Mouse (Mus musculus) lung, embryonic 16.5 days (tissue): ENCODE data around the gene Slc22a5. TPM values are rescaled to one million over a fixed set of nuclear protein-coding genes. Genes with fewer than 3 reads are reported as not detected.

Source experiments
- ATAC-seq: fragments of 200-750 bp; cut with Nextera tagmentation; 2 replicates; pipeline ENCODE4 v1.8.0; 2017; ENCODE audit warnings: low read depth, mild to moderate bottlenecking, moderate library complexity
- H3K27ac ChIP-seq: fragments of 300-500 bp; sonication (generic); 2 replicates; pipeline ENCODE4 v1.5.1; 2014; ENCODE audit warnings: mild to moderate bottlenecking, control low read depth, low read length
- H3K27me3 ChIP-seq: fragments of 300-500 bp; sonication (generic); 2 replicates; pipeline ENCODE4 v1.6.1; 2014; ENCODE audit warnings: low read depth, low read length, mixed read lengths; ENCODE audit not compliant: control insufficient read depth, insufficient read depth
- H3K36me3 ChIP-seq: fragments of 300-500 bp; sonication (generic); 2 replicates; pipeline ENCODE4 v1.6.1; 2014; ENCODE audit warnings: low read length; ENCODE audit not compliant: control insufficient read depth, insufficient read depth
- H3K4me1 ChIP-seq: fragments of 300-500 bp; sonication (generic); replicated peaks from 2 replicates; pipeline ENCODE4 v1.6.1; 2014; ENCODE audit warnings: low read length, mixed read lengths; ENCODE audit not compliant: control insufficient read depth, insufficient read depth
- H3K4me2 ChIP-seq: fragments of 300-500 bp; sonication (generic); 2 replicates; pipeline ENCODE4 v1.6.1; 2014; ENCODE audit warnings: low read depth, low read length, control low read depth
- H3K4me3 ChIP-seq: fragments of 300-500 bp; sonication (generic); 2 replicates; pipeline ENCODE4 v1.5.1; 2014; ENCODE audit warnings: mild to moderate bottlenecking, low read length, control low read depth
- H3K9ac ChIP-seq: fragments of 300-500 bp; sonication (generic); 2 replicates; pipeline ENCODE4 v1.6.1; 2014; ENCODE audit warnings: low read length, control low read depth
- H3K9me3 ChIP-seq: fragments of 300-500 bp; sonication (generic); 2 replicates; pipeline ENCODE4 v1.6.1; 2016; ENCODE audit warnings: low read length; ENCODE audit not compliant: control insufficient read depth
- WGBS: fragments of 180-500 bp; shearing (Covaris S2); extraction: QIAGEN DNeasy Blood & Tissue Kit; methylation state at CpG from one replicate; pipeline ENCODE4 v1.1.7; 2014; 5-methylcytosine and 5-hydroxymethylcytosine counted together
- polyA plus RNA-seq: library from polyadenylated mRNA; unstranded; fragments of >200 nt; fragmentation: Nextera tagmentation; extraction: Ambion mirVana; gene quantifications from 2 replicates; pipeline ENCODE4 v1.2.1, GENCODE M21; 2015

The Slc22a5 gene
- polyA plus RNA-seq, 1 experiment from 2014 or later, result 9.1 TPM

GRCm38 (mm10) chr11:53835379-53836010, 56.0 kb downstream of the Slc22a5 start:
- Histone ChIP-seq H3K9ac (no peak overlapping the region), H3K27ac (no peak overlapping the region), H3K27me3 (no peaks in the 10 kb centered on the region), H3K36me3 (no peaks in the 10 kb centered on the region), H3K4me3 (no peak overlapping the region), H3K9me3 (no peaks in the 10 kb centered on the region), H3K4me1 (peaks cover 4% of the 10 kb centered on the region; the same call in 1 of the 2 replicates), H3K4me2 (no peak overlapping the region)
- WGBS, result 67% methylated on average over 4 of the region's 4 CpGs
- ATAC-seq, result no peak

DNA sequence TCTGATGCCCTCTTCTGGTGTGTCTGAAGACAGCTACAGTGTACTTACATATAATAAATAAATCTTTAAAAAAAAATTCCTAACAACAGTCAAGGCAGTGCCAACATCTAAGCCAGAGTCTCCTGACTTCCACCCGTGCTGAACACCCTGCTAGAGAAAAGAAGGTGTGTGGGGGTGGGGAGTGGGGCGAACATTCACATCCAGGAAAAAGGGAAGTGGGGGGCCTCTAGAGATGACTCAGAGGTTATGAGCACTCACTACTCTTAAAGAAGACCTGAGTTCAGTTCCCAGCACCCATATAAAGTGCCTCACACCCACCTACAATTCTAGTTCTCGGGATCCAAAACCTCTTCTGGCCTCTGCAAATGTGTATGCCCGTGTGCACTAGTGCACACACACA, 66.1 kb downstream of the Slc22a5 start:
- Histone ChIP-seq H3K36me3 (no peaks in the 10 kb centered on the region), H3K27me3 (no peaks in the 10 kb centered on the region), H3K4me2 (no peak overlapping the region), H3K9me3 (no peaks in the 10 kb centered on the region), H3K4me1 (no peaks in the 10 kb centered on the region), H3K27ac (no peak overlapping the region), H3K9ac (no peak overlapping the region), H3K4me3 (no peak overlapping the region)
- ATAC-seq, result no peak
- WGBS, result 68% methylated on average over 4 of the region's 4 CpGs

GRCm38 (mm10) chr11:53821945-53822338, 69.5 kb downstream of the Slc22a5 start:
- Histone ChIP-seq H3K4me1 (no peaks in the 10 kb centered on the region), H3K9ac (no peak overlapping the region), H3K4me3 (no peak overlapping the region), H3K36me3 (no peaks in the 10 kb centered on the region), H3K27me3 (no peaks in the 10 kb centered on the region), H3K4me2 (no peak overlapping the region), H3K9me3 (no peaks in the 10 kb centered on the region), H3K27ac (no peak overlapping the region)
- 86% methylated on average over 3 of the region's 3 CpGs for WGBS
- ATAC-seq, result no peak

GRCm38 (mm10) chr11:53821230-53821944, 70.1 kb downstream of the Slc22a5 start:
- H3K4me2 ChIP-seq, result no peak overlapping the region
- H3K27me3 ChIP-seq, result no peaks in the 10 kb centered on the region
- H3K27ac ChIP-seq, result no peak overlapping the region
- no peak overlapping the region for H3K9ac ChIP-seq
- no peak for ATAC-seq
- no peak overlapping the region for H3K4me3 ChIP-seq
- no peaks in the 10 kb centered on the region for H3K4me1 ChIP-seq
- WGBS, result 78% methylated on average over 11 of the region's 11 CpGs
- no peaks in the 10 kb centered on the region for H3K36me3 ChIP-seq
- H3K9me3 ChIP-seq, result no peaks in the 10 kb centered on the region

DNA sequence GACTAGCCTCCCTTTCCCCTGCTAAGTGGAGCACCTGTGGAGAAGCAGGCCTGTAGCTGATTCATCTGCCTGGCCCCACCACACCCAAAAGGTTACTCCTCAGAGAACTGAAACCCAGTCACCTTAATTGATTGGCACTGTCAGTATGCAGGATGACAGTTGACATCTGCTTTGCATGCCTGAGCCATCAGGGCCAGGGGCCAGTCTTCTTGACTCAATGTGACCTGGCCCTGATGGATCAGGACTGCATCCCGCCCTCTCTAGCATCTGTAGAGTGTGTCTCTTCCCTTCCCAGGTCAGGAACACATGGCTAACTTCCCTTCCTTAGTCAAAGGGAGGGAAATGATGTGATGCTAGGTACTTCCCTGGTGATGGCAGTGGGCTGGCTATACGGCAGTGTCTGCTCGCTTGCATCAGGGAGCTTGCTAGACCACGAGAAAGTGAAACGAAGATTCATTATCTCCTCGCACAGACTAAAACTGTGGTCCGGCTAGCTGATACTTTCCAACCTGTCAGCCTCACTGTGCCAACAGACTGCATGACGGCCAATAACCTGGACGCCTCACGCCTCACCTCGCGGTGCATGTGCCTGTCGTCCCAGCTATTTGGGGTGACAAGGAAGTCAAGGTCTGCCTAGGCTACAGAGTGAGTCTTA, 70.8 kb downstream of the Slc22a5 start:
- no peak overlapping the region for H3K4me2 ChIP-seq
- no peak overlapping the region for H3K27ac ChIP-seq
- no peaks in the 10 kb centered on the region for H3K4me1 ChIP-seq
- no peak overlapping the region for H3K4me3 ChIP-seq
- no peaks in the 10 kb centered on the region for H3K36me3 ChIP-seq
- H3K27me3 ChIP-seq, result no peaks in the 10 kb centered on the region
- ATAC-seq, result no peak
- 76% methylated on average over 13 of the region's 13 CpGs for WGBS
- H3K9ac ChIP-seq, result no peak overlapping the region
- no peaks in the 10 kb centered on the region for H3K9me3 ChIP-seq

DNA sequence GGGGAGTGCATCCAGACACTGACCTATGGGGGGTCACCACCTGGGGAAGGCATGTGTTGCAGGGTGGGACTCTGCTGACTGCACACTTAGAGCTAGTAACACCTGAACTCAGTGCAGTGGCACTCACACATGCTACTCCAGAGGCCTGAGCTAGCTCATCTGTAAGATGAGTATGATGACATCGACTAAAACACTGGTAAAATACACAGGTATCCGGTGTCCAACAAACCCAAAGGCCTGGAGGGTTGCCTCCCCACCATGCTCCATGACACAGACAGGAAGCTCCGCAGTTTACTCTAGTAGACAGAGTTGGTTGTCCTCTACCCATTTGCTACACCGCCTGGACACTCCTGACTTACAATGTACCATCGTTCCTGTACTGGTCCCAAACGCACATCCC, 71.9 kb downstream of the Slc22a5 start:
- no peaks in the 10 kb centered on the region for H3K36me3 ChIP-seq
- ATAC-seq, result no peak
- no peak overlapping the region for H3K4me2 ChIP-seq
- WGBS, result 85% methylated on average over 6 of the region's 6 CpGs
- H3K9me3 ChIP-seq, result no peaks in the 10 kb centered on the region
- no peaks in the 10 kb centered on the region for H3K4me1 ChIP-seq
- no peak overlapping the region for H3K4me3 ChIP-seq
- H3K27me3 ChIP-seq, result no peaks in the 10 kb centered on the region
- no peak overlapping the region for H3K27ac ChIP-seq
- no peak overlapping the region for H3K9ac ChIP-seq

- Histone ChIP-seq H3K27me3 (no peaks in the 10 kb centered on the region), H3K4me3 (no peak overlapping the region), H3K27ac (no peak overlapping the region), H3K9ac (no peak overlapping the region), H3K4me1 (no peaks in the 10 kb centered on the region), H3K4me2 (no peak overlapping the region), H3K36me3 (no peaks in the 10 kb centered on the region), H3K9me3 (no peaks in the 10 kb centered on the region)
- WGBS, result 43% methylated on average over 6 of the region's 6 CpGs
- peak; percentile 38 for ATAC-seq
These were observed 72.7 kb downstream of the Slc22a5 start for GRCm38 (mm10) chr11:53818794-53819193.

GRCm38 (mm10) chr11:53816841-53817375, 74.6 kb downstream of the Slc22a5 start:
- H3K27ac ChIP-seq, result no peak overlapping the region
- H3K9me3 ChIP-seq, result no peaks in the 10 kb centered on the region
- no peaks in the 10 kb centered on the region for H3K4me1 ChIP-seq
- H3K4me2 ChIP-seq, result no peak overlapping the region
- no peaks in the 10 kb centered on the region for H3K36me3 ChIP-seq
- no peak for ATAC-seq
- 91% methylated on average over 5 of the region's 5 CpGs for WGBS
- no peak overlapping the region for H3K9ac ChIP-seq
- H3K4me3 ChIP-seq, result no peak overlapping the region
- H3K27me3 ChIP-seq, result no peaks in the 10 kb centered on the region

DNA sequence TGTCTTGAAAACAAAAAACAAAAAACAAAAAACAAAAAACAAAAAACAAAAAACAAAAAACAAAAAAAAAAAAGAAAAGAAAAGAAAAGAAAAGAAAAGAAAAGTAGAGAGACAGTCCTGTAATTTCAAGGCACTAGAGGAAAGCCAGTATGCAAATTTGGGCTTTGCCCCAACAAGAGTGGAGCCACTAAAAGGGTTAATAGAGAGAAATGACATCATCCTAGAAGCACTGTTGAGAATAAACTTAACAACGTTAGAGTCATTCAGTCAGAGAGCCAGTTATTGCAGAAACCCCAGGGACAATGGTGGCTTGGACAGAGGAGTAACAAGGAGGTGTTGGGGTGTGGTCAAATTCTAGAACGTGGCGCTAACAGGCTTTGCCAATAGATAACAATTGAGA, 76.7 kb downstream of the Slc22a5 start:
- no peak overlapping the region for H3K4me3 ChIP-seq

More for the DNA sequence above, 76.7 kb downstream of the Slc22a5 start:
- no peak for ATAC-seq
- H3K9me3 ChIP-seq, result no peaks in the 10 kb centered on the region
- WGBS, result 46% methylated on average over 3 of the region's 3 CpGs
- H3K27me3 ChIP-seq, result no peaks in the 10 kb centered on the region
- H3K4me2 ChIP-seq, result no peak overlapping the region
- H3K36me3 ChIP-seq, result no peaks in the 10 kb centered on the region
- no peak overlapping the region for H3K9ac ChIP-seq
- no peak overlapping the region for H3K27ac ChIP-seq
- peaks cover 9% of the 10 kb centered on the region; the same call in 1 of the 2 replicates for H3K4me1 ChIP-seq
